Mouse (Mus musculus): ENCODE results near the gene Ttll3.
A peak's percentile ranks its signal among the peaks of the same experiment; 100 is the strongest.

The Ttll3 gene

DNA sequence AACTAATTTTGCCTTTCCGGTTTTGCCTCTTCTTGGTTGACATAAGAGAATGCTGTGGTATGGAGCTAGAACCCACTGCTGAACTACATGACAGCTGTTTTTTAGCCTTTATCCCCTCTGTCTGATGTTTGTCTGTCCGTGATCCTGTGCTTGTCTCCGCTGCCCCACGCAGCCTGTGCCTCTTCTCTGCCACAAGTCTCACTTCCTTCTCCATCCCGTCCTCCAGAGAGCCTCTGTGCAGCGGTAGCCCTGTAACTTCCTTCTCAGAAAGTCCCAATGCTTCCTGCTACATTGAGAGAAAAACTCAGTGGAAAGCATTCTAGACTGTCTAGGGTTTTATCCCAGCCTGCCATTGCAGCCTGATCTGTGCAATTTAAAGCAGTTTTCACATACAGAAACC lies 9.8 kb upstream of the Ttll3 start:
- DNase-seq (ENCODE audit: low spot score): no peak

DNA sequence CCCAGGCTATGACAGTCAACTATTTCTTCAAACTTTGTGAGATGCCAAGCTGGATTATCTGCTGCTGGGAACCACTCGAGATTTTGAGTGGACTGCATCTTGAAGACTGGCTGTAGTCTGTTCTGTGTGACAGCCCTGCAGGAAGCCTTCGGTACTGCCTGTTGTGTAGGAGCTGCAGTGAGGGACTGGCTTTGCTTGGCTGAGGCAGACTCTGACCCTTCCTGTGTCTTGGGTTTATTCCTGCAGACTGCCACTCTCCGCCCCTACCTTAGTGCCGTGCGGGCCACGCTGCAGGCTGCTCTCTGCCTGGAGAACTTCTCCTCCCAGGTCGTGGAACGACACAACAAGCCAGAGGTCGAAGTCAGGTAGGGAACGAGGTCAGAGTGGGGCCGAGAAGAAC lies 8.6 kb upstream of the Ttll3 start:
- DNase-seq (ENCODE audit: low spot score): no peak

DNA sequence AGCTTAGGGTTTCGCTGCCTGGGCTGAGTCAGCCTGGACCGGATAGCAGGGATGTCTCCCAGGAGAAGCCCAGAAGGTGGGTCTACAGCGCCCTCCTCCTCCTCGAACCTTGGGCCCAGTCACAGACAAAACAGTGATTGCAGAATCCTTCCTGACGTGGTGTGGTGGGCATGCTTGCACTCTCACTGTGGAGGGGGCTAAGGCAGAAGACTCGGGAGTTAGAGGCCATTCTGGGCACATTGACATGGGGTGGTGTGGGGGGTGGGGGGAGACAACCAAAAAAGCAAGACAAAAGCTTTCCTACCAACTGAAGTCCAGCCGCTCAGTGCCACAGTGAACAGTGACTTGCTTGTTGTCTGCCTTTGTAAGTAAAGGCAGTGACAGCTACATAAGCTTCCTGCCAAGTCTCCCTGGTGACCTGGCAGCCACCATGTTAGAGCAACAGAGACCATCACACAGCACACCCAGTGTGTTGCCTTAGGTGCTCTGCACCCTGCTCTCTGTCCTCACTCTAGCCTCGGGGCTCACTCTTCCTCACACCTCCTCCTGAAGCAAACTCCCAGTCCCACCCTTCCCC lies 4.6 kb upstream of the Ttll3 start:
- DNase-seq (ENCODE audit: low spot score): no peak

DNA sequence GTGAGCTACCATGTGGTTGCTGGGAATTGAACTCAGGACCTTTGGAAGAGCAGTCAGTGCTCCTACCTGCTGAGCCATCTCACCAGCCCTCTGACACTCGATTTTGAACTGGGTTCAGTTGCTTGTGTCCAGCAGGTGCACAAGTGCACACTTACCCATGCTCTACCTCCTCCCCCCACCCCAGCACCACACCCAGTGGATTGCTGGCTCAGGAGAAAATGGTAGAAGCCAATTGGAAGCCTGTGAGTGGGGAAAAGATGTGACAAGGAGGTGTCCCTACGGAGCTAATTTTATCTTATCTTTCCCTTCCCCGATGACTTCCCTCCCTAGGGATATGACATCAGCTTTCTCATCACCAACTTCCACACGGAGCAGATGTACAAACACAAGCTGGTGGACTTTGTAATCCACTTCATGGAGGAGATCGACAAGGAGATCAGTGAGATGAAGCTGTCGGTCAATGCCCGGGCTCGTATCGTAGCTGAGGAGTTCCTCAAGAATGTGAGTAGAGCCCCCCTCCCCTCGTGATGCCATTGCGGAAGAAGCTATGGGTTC lies 3.8 kb upstream of the Ttll3 start:
- no peak for DNase-seq (ENCODE audit: low spot score)

DNA sequence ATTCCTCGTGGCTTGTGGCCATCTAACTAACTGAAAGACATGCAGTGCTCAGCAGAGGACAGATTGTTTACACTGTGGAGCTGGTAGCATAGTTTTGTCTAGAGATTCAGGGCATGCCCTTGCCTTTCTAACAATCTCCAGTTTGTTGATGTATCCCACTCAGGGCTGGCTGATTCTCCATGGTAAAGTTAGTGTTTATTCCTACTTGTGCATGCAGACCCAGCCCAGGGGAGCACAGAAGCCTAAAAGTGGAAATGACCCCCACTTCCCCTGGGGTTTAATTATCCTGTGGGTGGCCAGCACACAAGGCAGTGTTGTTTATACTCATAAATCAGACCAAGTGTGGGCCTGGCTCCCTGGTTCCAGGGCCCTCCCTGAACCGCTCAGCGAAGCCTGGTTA lies 3.0 kb upstream of the Ttll3 start:
- no peak for DNase-seq (ENCODE audit: low spot score)

DNA sequence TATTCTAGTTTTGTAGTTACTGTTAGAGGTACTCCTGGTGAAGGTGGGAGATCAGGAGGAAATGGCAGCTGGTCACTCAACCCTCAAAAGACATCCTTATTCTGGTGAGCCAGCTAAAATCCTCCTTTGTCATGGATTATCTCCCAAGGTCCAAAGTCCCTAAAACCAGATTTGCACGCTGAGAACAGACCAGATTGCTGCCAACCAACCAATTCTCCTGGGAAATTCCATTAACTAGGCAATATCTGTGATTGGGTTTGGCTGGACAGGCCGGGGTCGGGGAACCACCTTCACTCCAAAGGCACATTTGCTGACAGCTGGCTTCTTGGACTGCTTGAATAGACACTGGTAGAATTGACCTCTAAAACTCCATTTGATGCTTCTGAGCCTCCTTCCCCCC lies 1.7 kb downstream of the Ttll3 start:
- DNase-seq (ENCODE audit: low spot score): no peak

DNA sequence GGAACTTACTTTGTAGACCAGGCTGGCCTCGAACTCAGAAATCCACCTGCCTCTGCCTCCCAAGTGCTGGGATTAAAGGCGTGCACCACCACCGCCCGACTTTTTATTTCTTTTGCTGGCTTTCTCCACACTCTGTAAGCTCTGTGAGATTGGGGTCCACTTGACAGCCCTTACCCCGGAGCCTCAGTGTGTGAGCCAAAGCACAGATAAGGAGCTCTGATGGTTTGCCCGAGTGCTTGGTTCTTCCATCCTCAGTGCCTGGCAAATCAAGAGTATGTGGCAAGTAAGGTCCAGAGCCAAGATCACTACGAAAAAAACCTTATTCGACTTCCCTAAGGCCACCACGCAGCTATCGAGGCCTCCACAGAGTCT lies 2.9 kb downstream of the Ttll3 start:
- DNase-seq (ENCODE audit: low spot score): no peak

DNA sequence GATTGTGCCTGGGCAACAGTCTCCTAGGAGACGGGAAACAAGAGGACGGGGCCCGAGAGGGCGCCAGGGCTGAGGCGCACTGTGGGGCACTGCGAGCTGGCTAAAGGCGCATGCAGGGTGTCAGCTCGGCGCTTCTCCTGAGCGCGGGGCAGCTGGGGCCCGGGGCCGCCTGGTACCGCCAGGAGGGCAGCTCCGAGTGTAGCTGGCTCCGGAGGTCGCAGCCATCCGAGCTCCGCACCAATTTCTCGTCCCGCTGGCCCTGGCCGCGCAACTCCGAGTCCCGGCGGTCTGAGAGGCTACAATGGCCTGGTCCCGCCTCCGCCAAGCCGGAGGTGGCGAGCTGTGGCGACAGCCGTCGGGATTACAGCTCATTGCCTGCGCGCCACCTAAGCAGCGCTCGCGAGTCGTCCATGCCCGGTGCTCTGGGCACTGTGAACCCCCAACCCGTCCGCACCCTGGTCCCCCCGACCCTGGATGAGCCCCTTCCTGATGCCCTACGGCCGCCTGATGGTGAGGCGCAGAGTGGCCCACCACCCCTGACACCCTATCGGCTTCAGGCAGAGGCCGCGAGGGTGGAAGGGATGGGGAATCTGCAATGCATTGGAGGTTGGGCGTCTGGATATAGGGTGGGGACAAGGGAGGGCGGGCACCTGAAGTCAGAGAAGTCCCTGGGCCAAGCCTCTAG lies 3.5 kb downstream of the Ttll3 start:
- peak; percentile 31 for DNase-seq (ENCODE audit: low spot score)

DNA sequence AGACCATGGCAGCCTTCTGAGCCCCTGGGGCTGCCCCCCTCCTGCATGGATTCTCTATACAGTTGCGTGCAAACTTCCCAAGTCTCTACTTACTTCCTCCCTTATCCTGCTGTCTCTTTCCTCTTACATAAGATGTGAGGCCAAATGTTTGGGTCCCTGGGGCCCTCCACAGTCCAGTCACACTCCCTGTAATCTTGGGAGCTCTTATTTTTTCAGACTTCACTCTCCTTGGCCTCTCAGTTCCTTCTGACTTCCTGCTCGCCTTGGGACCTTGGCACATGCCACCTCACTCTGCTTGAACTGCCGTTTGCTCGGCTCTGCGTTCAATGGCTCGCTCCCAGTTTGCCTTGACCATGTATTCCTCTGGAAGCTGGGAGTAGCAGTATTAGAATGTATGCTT lies 4.9 kb downstream of the Ttll3 start:
- no peak for DNase-seq (ENCODE audit: low spot score)

DNA sequence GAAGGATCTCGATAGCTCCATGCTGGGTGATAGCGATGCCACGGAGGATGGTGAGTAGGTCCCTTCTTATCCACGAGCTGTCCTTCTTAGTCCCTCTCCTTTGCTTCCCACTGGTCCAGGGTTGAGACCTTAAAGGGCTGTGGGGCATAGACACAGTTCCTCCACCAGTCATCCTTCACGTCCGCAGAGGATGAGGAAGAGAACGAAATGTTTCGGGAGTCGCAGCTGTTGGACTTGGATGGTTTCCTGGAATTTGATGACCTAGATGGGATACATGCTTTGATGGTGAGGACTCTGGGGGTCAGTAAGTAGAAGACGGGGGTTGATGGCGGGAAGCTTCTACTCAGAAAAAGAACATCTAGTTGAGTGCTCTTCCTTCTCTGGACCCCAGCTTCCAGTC lies 5.8 kb downstream of the Ttll3 start:
- no peak for DNase-seq (ENCODE audit: low spot score)

DNA sequence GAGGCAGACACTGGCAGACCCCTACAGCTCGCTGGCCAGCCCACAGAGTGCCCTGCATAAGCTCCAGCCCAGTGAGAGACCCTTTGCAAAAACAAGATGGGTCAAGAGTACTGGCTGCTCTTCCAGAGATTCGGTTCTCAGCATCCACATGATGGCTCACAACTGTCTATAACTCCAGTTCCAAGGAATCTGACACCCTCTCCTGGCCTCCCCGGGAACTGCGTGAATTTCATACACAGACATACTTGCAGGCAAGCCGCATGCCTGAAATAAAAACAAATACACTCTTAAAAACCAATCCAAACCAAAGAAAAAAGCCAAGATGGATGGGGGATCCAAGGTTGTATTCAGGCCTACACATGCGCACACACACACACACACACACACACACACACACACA lies 6.4 kb downstream of the Ttll3 start:
- no peak for DNase-seq (ENCODE audit: low spot score)

DNA sequence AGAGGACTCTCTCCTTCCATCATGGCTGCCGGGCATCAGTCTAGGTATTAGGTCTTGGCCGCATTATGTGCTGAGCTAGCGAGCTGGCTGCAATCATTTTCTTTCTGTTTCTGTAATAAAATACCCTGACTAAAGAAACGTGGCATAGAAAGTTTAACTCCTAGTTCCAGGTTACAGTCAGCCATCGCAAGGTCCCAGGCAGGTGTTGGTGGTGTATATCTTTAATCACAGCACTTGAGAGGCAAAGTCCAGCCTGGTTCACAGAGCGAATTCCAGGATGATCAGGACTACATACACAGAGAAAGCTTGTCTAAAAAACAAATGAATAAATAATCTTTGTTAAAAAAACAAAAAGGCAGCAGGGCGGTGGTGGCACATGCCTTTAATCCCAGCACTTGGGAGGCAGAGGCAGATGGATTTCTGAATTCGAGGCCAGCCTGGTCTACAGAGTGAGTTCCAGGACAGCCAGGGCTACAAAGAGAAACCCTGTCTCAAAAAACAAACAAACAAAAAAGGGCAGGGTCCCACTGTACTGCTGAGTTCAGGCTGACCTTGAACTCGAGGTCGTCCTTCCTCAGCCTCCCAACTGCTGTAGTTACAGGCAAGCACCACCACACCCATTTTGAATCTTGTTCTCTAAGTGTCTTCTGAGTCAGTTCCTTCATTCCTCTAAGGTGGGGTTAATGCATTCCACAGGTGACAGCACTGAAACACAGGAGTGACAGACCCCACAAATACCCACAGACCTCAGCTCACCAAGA lies 7.4 kb downstream of the Ttll3 start:
- no peak for DNase-seq (ENCODE audit: low spot score)

DNA sequence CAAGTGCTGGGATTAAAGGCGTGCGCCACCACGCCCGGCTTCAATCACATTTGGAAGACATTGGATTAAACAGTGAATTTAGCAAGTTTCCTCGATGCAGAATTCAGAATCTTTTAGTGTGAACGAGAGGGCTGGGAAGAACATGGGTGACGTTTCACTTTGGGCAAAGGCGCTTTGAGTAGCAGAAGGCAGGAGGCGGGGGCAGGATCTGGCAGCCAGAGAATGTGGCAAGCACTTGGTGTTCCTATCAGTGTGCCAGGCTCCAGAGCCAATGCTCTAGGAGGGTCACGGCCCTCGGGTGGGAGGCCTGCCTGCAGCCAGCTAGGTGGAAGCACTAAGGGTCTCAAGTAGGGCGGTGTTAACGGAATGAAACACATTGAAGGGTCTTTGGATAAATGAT lies 13.0 kb downstream of the Ttll3 start:
- DNase-seq (ENCODE audit: low spot score): no peak

DNA sequence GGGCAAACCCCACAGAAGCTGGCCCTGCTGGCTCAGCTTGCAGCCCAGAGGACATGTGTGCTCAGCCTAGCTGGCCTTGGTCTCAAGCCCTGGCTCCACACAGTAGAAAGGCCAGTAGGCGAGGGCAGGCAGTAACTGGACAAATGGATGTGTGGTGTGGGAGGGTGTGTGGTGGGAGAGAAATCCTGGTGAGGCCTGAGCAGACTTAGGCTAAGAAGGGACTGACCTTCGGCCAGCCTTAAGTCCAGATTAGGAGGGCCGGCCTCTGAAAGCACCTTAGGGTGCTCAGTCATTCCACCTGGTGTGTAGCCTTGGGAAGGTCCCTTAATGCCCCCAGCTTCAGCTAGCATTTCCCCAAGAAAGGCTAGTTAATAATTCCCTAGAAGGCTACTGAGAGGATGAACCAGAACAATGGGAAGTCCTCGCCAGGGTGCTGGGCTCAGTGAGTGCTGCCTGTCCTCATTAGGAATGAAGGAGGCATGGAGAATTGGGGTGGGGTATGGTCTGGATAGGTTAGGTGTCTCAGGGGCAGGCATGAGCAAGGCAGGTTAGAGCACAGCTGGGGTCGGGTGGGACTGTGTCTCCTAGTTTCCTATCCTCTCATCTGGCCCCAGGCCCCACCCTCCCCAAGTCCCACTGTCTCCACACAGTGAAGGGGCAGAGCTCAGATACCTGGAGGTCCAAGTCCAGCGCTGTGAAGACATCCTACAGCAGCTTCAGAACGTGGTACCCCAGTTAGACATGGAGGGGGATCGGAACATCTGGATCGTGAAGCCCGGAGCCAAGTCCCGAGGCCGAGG lies 15.8 kb downstream of the Ttll3 start:
- DNase-seq (ENCODE audit: low spot score): no peak

DNA sequence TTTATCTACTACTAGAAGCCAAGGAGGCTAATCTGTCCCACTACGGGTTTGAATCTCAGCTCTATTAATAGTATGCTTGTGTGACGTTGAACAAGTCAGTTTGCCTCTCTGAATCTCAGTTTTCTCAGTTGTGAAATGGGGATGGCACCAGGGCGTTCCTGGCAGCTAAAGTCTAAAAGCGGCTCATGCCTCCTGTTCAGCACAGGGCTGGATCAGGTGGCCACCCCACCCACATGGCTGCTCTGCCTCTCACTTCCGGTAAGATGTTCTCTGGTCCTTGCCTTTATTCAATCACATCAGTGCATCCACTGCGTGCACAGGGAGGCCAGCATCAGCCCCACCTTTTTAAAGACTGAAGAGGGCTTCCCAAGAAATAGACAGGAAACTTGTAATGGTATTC lies 16.4 kb downstream of the Ttll3 start:
- DNase-seq (ENCODE audit: low spot score): no peak

DNA sequence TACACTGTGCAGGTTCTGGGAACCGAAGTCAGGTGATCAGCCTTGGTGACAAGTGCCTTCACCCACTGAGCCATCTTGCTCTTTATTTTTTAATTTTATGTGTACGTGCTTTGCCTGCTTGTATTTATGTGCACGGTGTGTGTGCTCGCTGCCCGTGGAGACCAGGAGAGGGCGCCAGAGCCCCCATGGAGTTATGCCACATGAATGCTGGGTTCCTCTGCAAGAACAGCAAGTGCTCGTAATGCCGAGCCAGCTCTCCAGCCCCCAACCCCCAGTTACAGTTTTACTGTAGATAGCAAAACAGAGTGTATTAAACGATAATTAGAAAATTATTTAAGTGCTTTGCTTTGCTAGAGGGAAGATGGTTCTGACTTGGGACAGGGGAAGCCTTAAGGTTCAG lies 17.6 kb downstream of the Ttll3 start:
- DNase-seq (ENCODE audit: low spot score): no peak

DNA sequence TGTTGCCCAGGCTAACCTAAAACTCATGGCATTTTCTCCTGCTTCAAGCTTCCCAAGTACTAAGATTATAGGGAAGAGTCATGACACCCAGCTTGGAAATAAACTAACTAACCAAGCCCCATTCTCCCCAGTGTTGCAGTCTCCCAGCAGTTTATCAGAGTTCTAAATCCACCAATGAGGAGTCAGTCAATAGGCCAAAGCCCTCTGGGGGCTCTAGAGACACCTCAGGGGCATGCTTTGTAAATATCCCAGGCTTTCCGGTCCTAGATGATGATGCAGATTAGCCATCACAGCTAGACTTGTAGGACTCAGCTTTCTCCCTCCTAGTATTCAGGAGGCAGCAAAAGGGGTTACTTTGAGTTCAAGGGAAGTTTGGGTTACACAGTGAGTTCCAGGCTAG lies 20.9 kb downstream of the Ttll3 start:
- no peak for DNase-seq (ENCODE audit: low spot score)

DNA sequence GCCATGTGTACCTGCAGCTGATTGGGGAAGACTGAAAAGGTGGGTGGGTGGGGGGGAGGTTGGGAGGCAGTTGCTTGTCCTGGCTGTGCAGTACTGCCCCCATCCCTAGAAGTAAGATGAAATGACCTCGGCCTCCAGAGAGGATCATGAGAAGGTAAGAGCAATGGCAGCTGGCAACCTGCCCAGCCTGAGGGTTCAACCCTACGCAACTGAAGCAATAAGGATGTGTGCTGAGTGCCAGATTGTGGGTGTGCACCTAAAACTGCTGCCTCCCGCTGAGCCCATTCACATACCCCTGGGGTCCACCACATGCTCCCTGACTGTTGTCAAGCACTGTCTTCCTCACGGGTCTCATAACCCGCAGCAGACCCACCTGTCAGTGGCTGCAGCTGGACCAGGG lies 27.4 kb downstream of the Ttll3 start:
- DNase-seq (ENCODE audit: low spot score): no peak

DNA sequence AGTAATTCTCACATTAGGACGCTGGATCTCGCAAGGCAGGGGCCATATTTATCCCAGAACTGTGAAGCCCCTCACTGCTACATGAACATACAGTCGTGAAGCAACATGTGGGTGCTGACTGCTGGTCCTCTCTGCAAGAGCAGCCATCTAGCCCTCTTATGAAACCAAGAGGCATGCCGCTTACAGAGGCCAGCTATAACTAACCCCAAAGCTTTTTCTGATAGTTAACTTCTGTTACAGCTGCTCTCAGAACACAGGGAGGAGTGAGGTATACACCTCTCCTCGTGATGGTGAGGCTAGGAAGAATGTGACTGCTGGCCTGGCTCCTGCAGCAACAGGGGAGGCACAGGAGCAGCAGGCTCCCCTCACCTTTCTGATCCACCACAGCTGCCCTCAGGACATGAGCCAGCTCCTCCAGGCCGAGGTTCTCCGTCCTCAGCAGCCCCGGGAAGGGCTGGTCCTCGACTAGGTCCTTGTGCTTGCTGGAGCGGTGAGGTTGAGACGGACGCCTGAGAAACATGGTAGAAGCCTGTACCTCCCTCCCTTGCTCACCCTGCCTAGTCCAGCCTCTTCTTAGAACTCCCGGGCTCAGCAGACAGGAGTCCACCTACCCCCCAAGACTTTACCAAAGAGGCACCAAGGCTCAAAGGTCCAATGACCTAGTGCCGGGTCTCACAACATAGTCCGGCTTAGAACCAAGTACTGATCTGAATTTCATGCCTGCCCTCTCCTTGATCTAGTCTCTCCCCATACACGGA lies 29.6 kb downstream of the Ttll3 start:
- DNase-seq (ENCODE audit: low spot score): peak; percentile 14

DNA sequence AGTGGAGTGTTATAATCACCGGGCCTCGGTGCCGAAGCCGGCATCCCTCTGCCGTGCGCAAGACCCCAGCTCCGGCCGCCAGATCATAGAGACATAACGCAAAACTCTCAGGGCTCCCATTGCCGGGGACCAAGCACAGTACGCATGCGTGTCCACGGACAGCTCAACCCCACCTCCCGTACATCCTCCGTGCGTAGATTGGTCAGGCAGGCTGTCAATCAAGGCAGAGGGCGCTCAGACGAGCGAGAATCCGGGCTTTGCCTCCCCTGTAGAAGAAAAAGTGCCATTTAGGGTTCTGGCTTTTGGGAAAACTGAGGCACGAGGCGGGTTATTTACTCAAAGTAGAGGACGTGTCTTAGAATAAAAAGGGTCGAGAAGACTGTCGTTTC lies 30.1 kb downstream of the Ttll3 start, which contains the start of gene Rpusd3:
Gene Rpusd3 (minus strand): TSS at position 142 of the 389 bp plus-strand sequence.
- peak; percentile 100 for DNase-seq (ENCODE audit: low spot score)

DNA sequence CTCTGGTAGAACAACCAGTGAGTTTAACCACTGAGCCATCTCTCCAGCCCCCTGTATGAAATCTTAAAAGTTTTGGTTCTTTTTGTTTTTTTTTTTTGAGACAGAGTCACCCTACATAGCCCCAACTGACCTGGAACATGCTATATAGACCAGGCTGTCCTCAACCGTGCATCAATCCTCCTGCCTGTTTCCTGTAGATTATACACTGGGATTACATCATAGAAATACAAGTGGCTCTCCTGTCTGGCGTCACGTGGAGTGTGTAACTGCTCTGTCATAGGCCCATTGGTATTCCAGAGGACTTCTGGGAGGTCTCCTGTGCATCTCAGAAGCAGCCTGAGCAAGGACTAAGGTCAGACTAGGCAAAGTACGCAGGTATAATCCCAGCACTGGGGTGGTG lies 33.9 kb downstream of the Ttll3 start:
- no peak for DNase-seq (ENCODE audit: low spot score)

DNA sequence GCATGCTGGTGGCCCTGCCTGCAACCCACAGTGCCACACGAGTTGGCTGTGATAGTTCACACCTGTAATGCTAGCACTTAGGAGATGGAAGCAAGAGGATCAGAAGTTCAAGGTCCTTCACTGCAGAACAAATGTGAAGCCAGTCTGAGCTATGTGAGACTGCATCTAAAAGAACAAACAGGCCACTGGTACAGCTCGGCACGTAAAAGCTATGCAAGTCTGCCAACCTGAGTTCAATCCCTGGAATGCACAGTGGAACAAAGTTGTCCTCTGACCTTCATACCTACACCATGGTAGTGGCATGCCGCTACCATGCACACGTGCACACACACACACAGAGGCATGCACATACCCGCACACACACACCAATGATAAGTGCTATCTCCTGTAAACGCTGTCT lies 35.1 kb downstream of the Ttll3 start:
- no peak for DNase-seq (ENCODE audit: low spot score)
